Mouse (Mus musculus) E14TG2a.4 (cell line): ENCODE measurements around the gene A030014E15Rik.

Experiments
- H3K27me3 ChIP-seq: 2 replicates; pipeline ENCODE4 v1.6.1; 2014; ENCODE audit warnings: low read length, control low read depth; ENCODE audit not compliant: insufficient read depth
- H3K36me3 ChIP-seq: 2 replicates; pipeline ENCODE4 v1.6.1; 2014; ENCODE audit warnings: low read length, control low read depth; ENCODE audit not compliant: insufficient read depth
- H3K4me1 ChIP-seq: replicated peaks from 2 replicates; pipeline ENCODE4 v1.6.1; 2014; ENCODE audit warnings: low read depth, low read length, control low read depth
- H3K4me3 ChIP-seq: replicated peaks from 2 replicates; pipeline ENCODE4 v1.5.1; 2014; ENCODE audit warnings: mild to moderate bottlenecking, low read length
- H3K9me3 ChIP-seq: 2 replicates; pipeline ENCODE4 v1.6.1; 2014; ENCODE audit warnings: low read length, control low read depth
- CTCF ChIP-seq: conservative IDR thresholded peaks from 2 replicates; pipeline ENCODE4 v1.5.1; 2014; ENCODE audit warnings: low read length
- NANOG ChIP-seq: IDR thresholded peaks from 2 replicates; pipeline ENCODE4 v1.6.1; 2014; ENCODE audit warnings: borderline replicate concordance, low read length, mixed read lengths
- POU5F1 ChIP-seq: IDR thresholded peaks from 2 replicates; pipeline ENCODE4 v1.6.1; 2014; ENCODE audit warnings: low read length, borderline replicate concordance

The A030014E15Rik gene

GRCm38 (mm10) chr1:82973901-82974300 is 49.2 kb downstream of the A030014E15Rik start:
- H3K27me3 ChIP-seq = no peaks in the 10 kb centered on the region
- no peaks in the 10 kb centered on the region for H3K4me1 ChIP-seq
- no peaks in the 10 kb centered on the region for H3K9me3 ChIP-seq
- no peak overlapping the region for H3K4me3 ChIP-seq
- TF ChIP-seq POU5F1 (no peak), CTCF (no peak), NANOG (no peak)
- H3K36me3 ChIP-seq = no peaks in the 10 kb centered on the region

DNA sequence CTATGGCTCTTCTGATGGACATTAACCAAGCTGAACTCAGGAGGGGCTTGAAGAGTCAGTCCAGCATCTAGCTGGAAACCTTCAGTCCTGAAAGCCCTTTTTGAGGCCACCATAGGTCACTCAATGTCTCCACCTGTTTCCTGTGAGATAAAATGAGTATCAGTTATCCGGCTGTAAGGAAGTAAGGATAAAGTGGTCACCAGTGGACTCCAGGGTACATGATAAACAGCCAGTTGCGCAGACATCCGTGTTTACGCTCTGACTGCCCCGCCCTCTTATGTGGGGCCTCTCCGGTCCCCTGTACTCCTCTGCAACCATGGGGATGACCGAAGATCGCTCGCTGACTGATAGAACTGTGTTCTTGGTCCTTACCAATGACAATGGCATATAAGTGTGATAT is 49.6 kb downstream of the A030014E15Rik start:
- no peak overlapping the region for H3K4me3 ChIP-seq
- TF ChIP-seq CTCF (no peak), NANOG (no peak), POU5F1 (no peak)
- H3K27me3 ChIP-seq = no peaks in the 10 kb centered on the region

More for the DNA sequence above, 49.6 kb downstream of the A030014E15Rik start:
- no peaks in the 10 kb centered on the region for H3K4me1 ChIP-seq
- no peaks in the 10 kb centered on the region for H3K9me3 ChIP-seq
- H3K36me3 ChIP-seq = no peaks in the 10 kb centered on the region
